Mouse (Mus musculus) testis, adult 2 months (tissue): ENCODE measurements around the gene Cipc. TPM values are rescaled to one million over a fixed set of nuclear protein-coding genes. Genes with fewer than 3 reads are reported as not detected.
A peak's percentile ranks its signal among the peaks of the same experiment; 100 is the strongest.

Source experiments
- H3K27ac ChIP-seq: fragments of 200-500 bp; 2 replicates; pipeline ENCODE4 v1.5.1; 2012; ENCODE audit warnings: low read depth, low read length; ENCODE audit not compliant: control insufficient read depth, insufficient read depth
- H3K27me3 ChIP-seq: fragments of 200-500 bp; 2 replicates; pipeline ENCODE4 v1.6.1; 2012; ENCODE audit warnings: mild to moderate bottlenecking, low read length, moderate library complexity; ENCODE audit not compliant: control insufficient read depth, insufficient read depth
- H3K36me3 ChIP-seq: fragments of 200-500 bp; 2 replicates; pipeline ENCODE4 v1.6.1; 2012; ENCODE audit warnings: mild to moderate bottlenecking, low read length; ENCODE audit not compliant: control insufficient read depth, insufficient read depth
- H3K4me1 ChIP-seq: fragments of 200-500 bp; 2 replicates; pipeline ENCODE4 v1.6.1; 2012; ENCODE audit warnings: low read length; ENCODE audit not compliant: control insufficient read depth, insufficient read depth
- H3K4me3 ChIP-seq: fragments of 200-500 bp; 2 replicates; pipeline ENCODE4 v1.5.1; 2012; ENCODE audit warnings: low read depth, mild to moderate bottlenecking, low read length, moderate library complexity, mixed read lengths; ENCODE audit not compliant: control insufficient read depth
- CTCF ChIP-seq: fragments of 200-500 bp; IDR thresholded peaks from 2 replicates; pipeline ENCODE4 v1.5.1; 2012; ENCODE audit warnings: low read depth, mild to moderate bottlenecking, inconsistent platforms, low read length, moderate library complexity; ENCODE audit not compliant: control insufficient read depth, insufficient read depth, insufficient replicate concordance
- POLR2A ChIP-seq: fragments of 200-500 bp; IDR thresholded peaks from 2 replicates; pipeline ENCODE4 v1.6.1; 2012; ENCODE audit warnings: low read depth, mild to moderate bottlenecking, inconsistent platforms, low read length, moderate library complexity; ENCODE audit not compliant: control insufficient read depth
- polyA plus RNA-seq: library from polyadenylated mRNA; depleted of rRNA; stranded (reverse); fragments of >200 nt; gene quantifications from 2 replicates; pipeline ENCODE4 v1.2.3, GENCODE M21; 2012

Gene Cipc
- polyA plus RNA-seq, 1 experiment: 42.7 TPM

GRCm38 (mm10) chr12:86905876-86906275, 41.0 kb upstream of the Cipc start:
- H3K27ac ChIP-seq: no peak overlapping the region

GRCm38 (mm10) chr12:86906395-86906794, 40.4 kb upstream of the Cipc start:
- peaks cover 13% of the 10 kb centered on the region for H3K4me1 ChIP-seq
- H3K27ac ChIP-seq: no peak overlapping the region
- H3K27me3 ChIP-seq: no peaks in the 10 kb centered on the region
- no peaks in the 10 kb centered on the region for H3K36me3 ChIP-seq
- no peak overlapping the region; the same call in none of the 2 replicates for H3K4me3 ChIP-seq
- TF ChIP-seq CTCF (peak; percentile 74; the same call in 1 of the 2 replicates), POLR2A (no peak)

More at GRCm38 (mm10) chr12:86905876-86906275, 41.0 kb upstream of the Cipc start:
- no peaks in the 10 kb centered on the region for H3K27me3 ChIP-seq
- H3K4me3 ChIP-seq: peak overlapping the region; percentile 2
- TF ChIP-seq POLR2A (no peak), CTCF (no peak)
- peaks cover 13% of the 10 kb centered on the region for H3K4me1 ChIP-seq
- no peaks in the 10 kb centered on the region for H3K36me3 ChIP-seq

- peaks cover 10% of the 10 kb centered on the region for H3K4me1 ChIP-seq
- TF ChIP-seq CTCF (no peak), POLR2A (no peak)
- H3K27ac ChIP-seq: no peak overlapping the region
- no peaks in the 10 kb centered on the region for H3K27me3 ChIP-seq
- no peak overlapping the region for H3K4me3 ChIP-seq
- no peaks in the 10 kb centered on the region for H3K36me3 ChIP-seq
Measured at GRCm38 (mm10) chr12:86911482-86911931, 35.3 kb upstream of the Cipc start.

GRCm38 (mm10) chr12:86912335-86913093, 34.3 kb upstream of the Cipc start:
- Histone ChIP-seq H3K27ac (no peak overlapping the region), H3K4me1 (peaks cover 10% of the 10 kb centered on the region), H3K27me3 (no peaks in the 10 kb centered on the region), H3K36me3 (no peaks in the 10 kb centered on the region), H3K4me3 (no peak overlapping the region)
- TF ChIP-seq POLR2A: no peak
- TF ChIP-seq CTCF: no peak

- no peak for TF ChIP-seq CTCF
- no peak for TF ChIP-seq POLR2A
- no peaks in the 10 kb centered on the region for H3K27me3 ChIP-seq
- no peak overlapping the region for H3K4me3 ChIP-seq
- peaks cover 10% of the 10 kb centered on the region for H3K4me1 ChIP-seq
- H3K27ac ChIP-seq: no peak overlapping the region
- H3K36me3 ChIP-seq: no peaks in the 10 kb centered on the region
Measured at GRCm38 (mm10) chr12:86914351-86914750, 32.5 kb upstream of the Cipc start.

- H3K4me3 ChIP-seq: no peak overlapping the region
- peaks cover 10% of the 10 kb centered on the region for H3K4me1 ChIP-seq
- no peak overlapping the region for H3K27ac ChIP-seq
- no peaks in the 10 kb centered on the region for H3K27me3 ChIP-seq
- TF ChIP-seq POLR2A (no peak), CTCF (no peak)
- H3K36me3 ChIP-seq: no peaks in the 10 kb centered on the region
Measured at GRCm38 (mm10) chr12:86914756-86915155, 32.1 kb upstream of the Cipc start.

GRCm38 (mm10) chr12:86915617-86916016, 31.2 kb upstream of the Cipc start:
- no peak overlapping the region for H3K4me3 ChIP-seq
- H3K27ac ChIP-seq: no peak overlapping the region
- H3K27me3 ChIP-seq: no peaks in the 10 kb centered on the region
- no peaks in the 10 kb centered on the region for H3K36me3 ChIP-seq
- no peak for TF ChIP-seq POLR2A
- TF ChIP-seq CTCF: no peak
- peaks cover 10% of the 10 kb centered on the region for H3K4me1 ChIP-seq
